17 mouse cellular contexts compared by ENCODE assay signal in the genomic region with DNA sequence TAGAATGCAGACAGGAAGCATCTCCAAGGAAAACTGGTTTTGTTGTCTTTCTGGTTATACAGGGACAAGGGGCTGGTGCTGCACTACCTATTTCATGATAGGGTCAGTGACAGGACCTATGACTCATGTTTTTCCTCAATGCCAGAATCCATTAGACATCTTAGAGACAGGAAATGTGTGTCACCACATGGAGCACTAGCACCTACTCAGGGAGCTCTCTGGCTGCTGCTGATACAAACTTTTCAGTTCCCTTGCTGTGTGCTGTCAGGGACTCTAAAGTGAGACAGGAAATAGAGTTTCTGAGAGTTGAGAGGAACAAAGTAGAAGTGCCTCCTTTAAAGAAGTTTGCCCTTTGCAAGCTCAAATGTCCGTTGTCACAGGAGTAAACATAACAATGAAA. TPM values are rescaled to one million over a fixed set of nuclear protein-coding genes. Genes with fewer than 3 reads are reported as not detected.
DNase-seq lines count a peak whose midpoint lies in the region; ATAC-seq lines count a peak whose summit lies in the region.
"Had no signal": no experiment of that assay in that cellular context is flagged by ENCODE, and none has a peak within 500 bp of the region (broad histone marks: within the 10 kb centered on the region; RNA-seq: fewer than 3 reads in every experiment).

No protein-coding gene starts in this region.

- H3K9ac ChIP-seq in embryonic facial prominence, embryonic 14.5 days (ENCODE audit: low read depth, low read length): no peak overlapping the region
- H3K9ac ChIP-seq in intestine, embryonic 15.5 days: no peak overlapping the region
- H3K9ac ChIP-seq: hindbrain, embryonic 12.5 days; neural tube, embryonic 15.5 days had no signal

- H3K4me2 ChIP-seq in embryonic facial prominence, embryonic 14.5 days (ENCODE audit: low read depth, low read length): no peak overlapping the region
- no peak overlapping the region for H3K4me2 ChIP-seq in intestine, embryonic 15.5 days (replicated peaks)
- H3K4me2 ChIP-seq: hindbrain, embryonic 12.5 days; neural tube, embryonic 15.5 days had no signal

- no peak overlapping the region for H3K27ac ChIP-seq in embryonic facial prominence, embryonic 14.5 days (replicated peaks; ENCODE audit: low read depth, low read length)
- H3K27ac ChIP-seq in embryonic facial prominence, embryonic 10.5 days (replicated peaks): no peak overlapping the region
- no peak overlapping the region for H3K27ac ChIP-seq in intestine, embryonic 15.5 days
- H3K27ac ChIP-seq: hindbrain, embryonic 12.5 days; limb, embryonic 10.5 days; neural tube, embryonic 15.5 days had no signal

- WGBS in embryonic facial prominence, embryonic 14.5 days: 62% methylated on average over 1 of the region's 1 CpGs
- WGBS in embryonic facial prominence, embryonic 10.5 days: 74% methylated on average over 1 of the region's 1 CpGs
- 65% methylated on average over 1 of the region's 1 CpGs for WGBS in intestine, embryonic 15.5 days

- H3K36me3 ChIP-seq in embryonic facial prominence, embryonic 14.5 days (ENCODE audit: control insufficient read depth, insufficient read depth, low read length): no peaks in the 10 kb centered on the region
- H3K36me3 ChIP-seq in embryonic facial prominence, embryonic 10.5 days (replicated peaks): no peaks in the 10 kb centered on the region
- H3K36me3 ChIP-seq in intestine, embryonic 15.5 days: no peaks in the 10 kb centered on the region
- H3K36me3 ChIP-seq: hindbrain, embryonic 12.5 days; limb, embryonic 10.5 days; neural tube, embryonic 15.5 days had no signal

- no peak for ATAC-seq in embryonic facial prominence, embryonic 14.5 days (ENCODE audit: low read depth)
- peak; percentile 77 for ATAC-seq in inflammation-experienced regulatory T-cells, adult 6 months
- ATAC-seq in intestine, embryonic 15.5 days: no peak

- peak; percentile 4 for DNase-seq in embryonic facial prominence, embryonic 14.5 days (ENCODE audit: low spot score)
- no peak for DNase-seq in embryonic facial prominence, embryonic 10.5 days (ENCODE audit: low spot score)
- peak; percentile 35 for DNase-seq in thymus, postnatal 0 days (ENCODE audit: low spot score)
- no peak for DNase-seq in thymus, postnatal 14 days
- DNase-seq in gastrocnemius, adult 8-10 months (ENCODE audit: low spot score in 2 of 2): no peak
- DNase-seq in kidney, adult 18-20 months: no peak
- DNase-seq: B cell, adult 2 months; cerebellum, adult 8-10 months; kidney, adult 11 months; kidney, postnatal 4 days; lung, adult 2 months; thymus, adult 18-20 months had no signal

- H3K4me3 ChIP-seq in embryonic facial prominence, embryonic 14.5 days (ENCODE audit: low read depth, low read length): no peak overlapping the region
- no peak overlapping the region for H3K4me3 ChIP-seq in embryonic facial prominence, embryonic 10.5 days
- no peak overlapping the region for H3K4me3 ChIP-seq in intestine, embryonic 15.5 days (replicated peaks)
- H3K4me3 ChIP-seq: hindbrain, embryonic 12.5 days; limb, embryonic 10.5 days; neural tube, embryonic 15.5 days had no signal

- no peaks in the 10 kb centered on the region for H3K27me3 ChIP-seq in embryonic facial prominence, embryonic 14.5 days (replicated peaks; ENCODE audit: control insufficient read depth, insufficient read depth, low read length)
- H3K27me3 ChIP-seq in embryonic facial prominence, embryonic 10.5 days (replicated peaks; ENCODE audit: low read depth, poor library complexity, severe bottlenecking): no peaks in the 10 kb centered on the region
- no peaks in the 10 kb centered on the region for H3K27me3 ChIP-seq in intestine, embryonic 15.5 days (replicated peaks)
- H3K27me3 ChIP-seq: hindbrain, embryonic 12.5 days; neural tube, embryonic 15.5 days had no signal

- H3K9me3 ChIP-seq in embryonic facial prominence, embryonic 14.5 days (ENCODE audit: control insufficient read depth, low read length): no peaks in the 10 kb centered on the region
- no peaks in the 10 kb centered on the region for H3K9me3 ChIP-seq in embryonic facial prominence, embryonic 10.5 days
- H3K9me3 ChIP-seq in intestine, embryonic 15.5 days: no peaks in the 10 kb centered on the region
- H3K9me3 ChIP-seq: hindbrain, embryonic 12.5 days; limb, embryonic 10.5 days; neural tube, embryonic 15.5 days had no signal

- no peaks in the 10 kb centered on the region for H3K4me1 ChIP-seq in embryonic facial prominence, embryonic 14.5 days (ENCODE audit: control insufficient read depth, insufficient read depth, low read length)
- no peaks in the 10 kb centered on the region for H3K4me1 ChIP-seq in embryonic facial prominence, embryonic 10.5 days
- no peaks in the 10 kb centered on the region for H3K4me1 ChIP-seq in intestine, embryonic 15.5 days (replicated peaks)
- H3K4me1 ChIP-seq: hindbrain, embryonic 12.5 days; limb, embryonic 10.5 days; neural tube, embryonic 15.5 days had no signal

RNA-seq across cellular contexts. Expression of a gene that starts 31.4 kb away (rescaled TPM):
- polyA plus RNA-seq in embryonic facial prominence, embryonic 14.5 days (2014; fragmentation: Nextera tagmentation; extraction: Ambion mirVana): 75.6 and 78.2 TPM in 2 replicates
- polyA plus RNA-seq in embryonic facial prominence, embryonic 10.5 days (2016; fragmentation: Nextera tagmentation; extraction: Ambion mirVana): 118 and 120 TPM in 2 replicates
- polyA plus RNA-seq in thymus, postnatal 0 days (2015; fragmentation: Nextera tagmentation; extraction: Ambion mirVana): 89.1 and 93.2 TPM in 2 replicates
- polyA plus RNA-seq in inflammation-experienced regulatory T-cells, adult 6 months (2017; shearing (Covaris generic)): 10 to 100 TPM; 62.9 to 90.5 (median 81.1) TPM
- 10 to 100 TPM; 41.6 to 46.7 (median 45.7) TPM for total RNA-seq in gastrocnemius, adult 8-10 months (2022)
- 75.6 and 77.8 TPM in 2 replicates for polyA plus RNA-seq in intestine, embryonic 15.5 days (2015; fragmentation: Nextera tagmentation; extraction: Ambion mirVana)

Comparison
In these comparisons a context has a peak if more than half of its experiments do, and no peak if none do; other contexts are left out.
1. DNase-seq: peak in embryonic facial prominence, embryonic 14.5 days (single experiment) and thymus, postnatal 0 days (single experiment); none in embryonic facial prominence, embryonic 10.5 days (single experiment), thymus, postnatal 14 days (single experiment), gastrocnemius, adult 8-10 months (0 of 2) and kidney, adult 18-20 months (single experiment).